8 mouse cellular contexts compared by ENCODE assay signal in the genomic region with DNA sequence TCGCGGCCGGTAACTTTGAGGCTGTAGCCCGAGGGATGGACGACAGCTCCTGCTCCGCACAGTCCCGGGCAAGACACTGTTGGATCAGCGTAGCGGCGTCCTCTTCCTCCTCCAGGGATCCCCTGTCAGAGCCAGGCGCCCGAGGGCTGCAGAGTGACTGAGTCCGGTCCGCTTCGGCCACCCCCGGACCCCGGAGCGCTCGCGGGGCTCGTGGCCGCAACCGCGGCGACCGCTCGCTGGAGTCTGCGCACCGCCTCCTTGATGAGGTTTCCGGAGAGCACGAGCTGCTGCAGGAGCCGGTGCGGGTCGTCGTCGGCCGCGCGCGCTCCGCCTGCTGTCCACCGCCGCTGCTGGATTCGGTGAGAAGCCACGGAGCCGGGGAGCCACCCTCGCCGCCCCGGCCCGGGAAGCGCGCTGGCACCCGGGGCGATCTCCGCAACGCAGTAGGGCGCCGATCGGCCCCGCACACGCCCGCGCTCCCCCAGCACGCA. TPM values are rescaled to one million over a fixed set of nuclear protein-coding genes. Genes with fewer than 3 reads are reported as not detected.
DNase-seq lines count a peak whose midpoint lies in the region; ATAC-seq lines count a peak whose summit lies in the region.

No protein-coding gene starts in this region.

- H3K36me3 ChIP-seq in hindbrain, embryonic 13.5 days = no peaks in the 10 kb centered on the region

- under 1% methylated on average over 62 of the region's 64 CpGs for WGBS in hindbrain, embryonic 13.5 days

- no peaks in the 10 kb centered on the region for H3K27me3 ChIP-seq in hindbrain, embryonic 13.5 days

- peak overlapping the region; percentile 95 for H3K27ac ChIP-seq in hindbrain, embryonic 13.5 days

- peaks cover 46% of the 10 kb centered on the region for H3K4me1 ChIP-seq in hindbrain, embryonic 13.5 days (replicated peaks)

- peak; percentile 8 for ATAC-seq in hindbrain, embryonic 13.5 days (ENCODE audit: low FRiP score)
- peak; percentile 3; the same call in 1 of the 2 replicates for ATAC-seq in megakaryocyte, adult 5-6 weeks (ENCODE audit: poor library complexity, severe bottlenecking)
- no peak for ATAC-seq in megakaryocyte progenitor cell, adult 5-6 weeks (replicated peaks; ENCODE audit: poor library complexity)

- H3K4me3 ChIP-seq in hindbrain, embryonic 13.5 days = peak overlapping the region; percentile 88

- no peaks in the 10 kb centered on the region for H3K9me3 ChIP-seq in hindbrain, embryonic 13.5 days

- intact Hi-C loops in left cerebral cortex, postnatal 25 days (cut with DNase I) = loop anchor here (5.0 kb wide), 1 partner anchor 365 kb away; a partner anchor contains a TSS

- peak overlapping the region; percentile 94 for H3K4me2 ChIP-seq in hindbrain, embryonic 13.5 days

- DNase-seq in R1 (ENCODE audit: low read depth, low spot score) = peak; percentile 31
- peak; percentile 49 to 69 for DNase-seq in cerebellum, adult 18-20 months
- peak; percentile 43 to 48 for DNase-seq in frontal cortex, postnatal 36 days (ENCODE audit: low spot score in 2 of 2)
- DNase-seq in left cerebral cortex, postnatal 25 days (ENCODE audit: low spot score in 2 of 2) = peak; percentile 50 to 53
- peak; percentile 17 to 45 for DNase-seq in spleen, adult 18-20 months

- H3K9ac ChIP-seq in hindbrain, embryonic 13.5 days = peak overlapping the region; percentile 90

RNA-seq across cellular contexts. Expression of a gene that starts 0.8 kb away (rescaled TPM):
- 8.4 and 10.4 TPM in 2 replicates for polyA plus RNA-seq in hindbrain, embryonic 13.5 days (2015; fragmentation: Nextera tagmentation; extraction: Ambion mirVana)
- total RNA-seq in left cerebral cortex, postnatal 25 days (2021) = 1 to 10 TPM; 7.4 to 7.6 TPM
- 7.7 and 9.5 TPM in 2 replicates for total RNA-seq in megakaryocyte, adult 5-6 weeks (2015)
- 9.2 and 9.4 TPM in 2 replicates for total RNA-seq in megakaryocyte, adult 5-6 weeks (2017)
- 25.2 and 27.8 TPM in 2 replicates for total RNA-seq in megakaryocyte progenitor cell, adult 5-6 weeks (2015)
- total RNA-seq in megakaryocyte progenitor cell, adult 5-6 weeks (2017) = 28.2 and 29.8 TPM in 2 replicates

RNA-seq across cellular contexts. Expression of a gene that starts 17.4 kb away (rescaled TPM):
- 25.6 and 27.8 TPM in 2 replicates for polyA plus RNA-seq in hindbrain, embryonic 13.5 days (2015; fragmentation: Nextera tagmentation; extraction: Ambion mirVana)
- total RNA-seq in left cerebral cortex, postnatal 25 days (2021) = 10 to 100 TPM; 14.2 to 15.2 TPM
- total RNA-seq in megakaryocyte, adult 5-6 weeks (2015) = 5.2 and 6.3 TPM in 2 replicates
- 6.1 and 6.3 TPM in 2 replicates for total RNA-seq in megakaryocyte, adult 5-6 weeks (2017)
- 9.1 TPM in 2 replicates for total RNA-seq in megakaryocyte progenitor cell, adult 5-6 weeks (2015)
- total RNA-seq in megakaryocyte progenitor cell, adult 5-6 weeks (2017) = 9.5 and 11.7 TPM in 2 replicates

RNA-seq across cellular contexts. Expression of a gene that starts 45.3 kb away (rescaled TPM):
- 6.3 and 7.6 TPM in 2 replicates for polyA plus RNA-seq in hindbrain, embryonic 13.5 days (2015; fragmentation: Nextera tagmentation; extraction: Ambion mirVana)
- total RNA-seq in left cerebral cortex, postnatal 25 days (2021) = 1 to 10 TPM; 2.7 to 3.7 TPM
- 48.5 and 50.3 TPM in 2 replicates for total RNA-seq in megakaryocyte, adult 5-6 weeks (2015)
- total RNA-seq in megakaryocyte, adult 5-6 weeks (2017) = 62.7 and 65.3 TPM in 2 replicates
- 48.6 and 50.6 TPM in 2 replicates for total RNA-seq in megakaryocyte progenitor cell, adult 5-6 weeks (2015)
- 56.7 and 57.3 TPM in 2 replicates for total RNA-seq in megakaryocyte progenitor cell, adult 5-6 weeks (2017)

RNA-seq across cellular contexts. Expression of a gene that starts 48.8 kb away (rescaled TPM):
- 15.6 and 15.7 TPM in 2 replicates for polyA plus RNA-seq in hindbrain, embryonic 13.5 days (2015; fragmentation: Nextera tagmentation; extraction: Ambion mirVana)
- total RNA-seq in left cerebral cortex, postnatal 25 days (2021) = 10 to 100 TPM; 34.5 to 35.5 TPM
- total RNA-seq in megakaryocyte, adult 5-6 weeks (2015) = 2.3 and 3.4 TPM in 2 replicates
- 4.6 and 5.1 TPM in 2 replicates for total RNA-seq in megakaryocyte, adult 5-6 weeks (2017)
- 10.4 and 10.5 TPM in 2 replicates for total RNA-seq in megakaryocyte progenitor cell, adult 5-6 weeks (2015)
- total RNA-seq in megakaryocyte progenitor cell, adult 5-6 weeks (2017) = 18.9 and 20.5 TPM in 2 replicates

Comparison
In these comparisons a context has a peak if more than half of its experiments do, and no peak if none do; other contexts are left out.
1. RNA of a gene that starts 45.3 kb away (total RNA-seq): 48.5 to 65.3 TPM in megakaryocyte, adult 5-6 weeks and 48.6 to 57.3 TPM in megakaryocyte progenitor cell, adult 5-6 weeks; 2.7 to 3.7 TPM in left cerebral cortex, postnatal 25 days; every median in the first group is over 10 times any median in the second.
2. Peak in every context shown above with its lines, with median percentiles within 50 percentile points of each other: DNase-seq.